Mouse (Mus musculus): ENCODE measurements around the gene Dnm3.

Dnm3 gene

GRCm38 (mm10) chr1:162108726-162109436 is 369.0 kb downstream of the Dnm3 start:
- no peak for DNase-seq (ENCODE audit: low spot score)

GRCm38 (mm10) chr1:162108181-162108671 is 369.6 kb downstream of the Dnm3 start:
- no peak for DNase-seq (ENCODE audit: low spot score)

DNA sequence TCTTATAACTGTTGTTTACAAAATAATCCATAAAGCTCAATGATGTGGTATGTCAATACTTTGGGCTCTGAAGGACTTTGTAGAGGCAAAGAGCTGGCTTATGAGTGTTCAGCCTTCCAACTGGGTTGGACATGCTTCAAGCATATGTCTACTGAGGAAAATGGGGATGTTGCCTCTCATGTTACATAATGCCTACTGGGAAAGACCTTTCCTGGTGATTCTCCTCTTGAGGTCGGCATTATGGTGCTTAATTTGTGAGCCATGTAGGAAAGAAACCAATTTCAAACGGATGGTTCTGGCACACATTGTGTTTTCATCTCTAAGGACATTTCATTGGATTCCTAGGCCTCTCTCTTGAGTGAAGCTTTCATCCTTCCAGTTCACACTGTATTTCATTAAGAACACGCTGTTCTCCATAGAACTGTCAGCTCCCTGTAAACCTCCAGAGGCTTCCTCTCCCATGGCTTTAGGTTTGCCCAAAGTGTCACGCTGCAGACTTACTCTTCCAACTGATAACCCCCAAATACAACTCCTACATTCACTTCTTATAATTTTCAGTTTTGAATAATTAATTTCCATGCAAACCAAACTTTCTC is 370.7 kb downstream of the Dnm3 start:
- DNase-seq (ENCODE audit: low spot score): no peak

DNA sequence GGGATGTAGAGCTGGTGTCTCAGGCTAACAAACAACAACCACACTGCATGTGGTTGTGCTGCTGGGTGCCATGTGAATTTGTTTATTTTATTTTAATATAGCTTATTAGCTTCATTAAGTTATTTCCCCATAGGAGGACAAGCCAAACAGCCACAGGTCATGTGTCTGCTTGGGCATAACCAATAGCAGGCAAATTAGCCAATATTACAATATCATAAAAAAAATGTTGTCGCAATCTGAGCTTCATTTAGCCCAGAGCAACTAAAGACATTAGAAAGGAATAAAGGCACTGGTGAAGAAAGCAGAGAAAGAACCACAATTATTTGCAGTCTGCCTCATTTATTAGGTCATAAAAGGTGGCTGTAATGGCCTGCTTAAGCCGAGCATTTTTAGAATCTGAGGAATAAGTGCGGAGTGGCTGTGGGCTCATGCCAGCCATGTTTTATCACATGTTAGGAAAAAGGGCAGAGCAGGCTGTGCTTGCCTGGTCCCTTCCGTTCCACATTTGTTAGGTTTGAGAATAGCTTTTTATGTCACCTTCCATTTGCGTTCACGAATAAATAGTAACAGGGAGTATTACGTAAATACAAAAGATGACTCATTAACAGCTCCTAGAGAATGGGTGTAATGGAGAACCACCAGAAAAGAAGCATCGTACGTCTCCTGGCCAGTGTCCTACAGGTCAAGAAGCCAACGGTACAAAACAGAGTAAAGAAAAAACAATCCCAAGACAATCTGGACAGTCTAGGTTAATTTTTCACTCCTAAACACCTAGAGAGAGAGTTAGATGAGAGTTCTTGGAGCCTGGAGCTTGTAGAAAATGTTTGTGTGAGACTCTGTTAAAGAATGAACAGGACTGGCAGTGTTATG is 376.6 kb downstream of the Dnm3 start:
- DNase-seq (ENCODE audit: low spot score): no peak

- DNase-seq (ENCODE audit: low spot score): no peak
Observed at GRCm38 (mm10) chr1:162100033-162100820, 377.6 kb downstream of the Dnm3 start.

DNA sequence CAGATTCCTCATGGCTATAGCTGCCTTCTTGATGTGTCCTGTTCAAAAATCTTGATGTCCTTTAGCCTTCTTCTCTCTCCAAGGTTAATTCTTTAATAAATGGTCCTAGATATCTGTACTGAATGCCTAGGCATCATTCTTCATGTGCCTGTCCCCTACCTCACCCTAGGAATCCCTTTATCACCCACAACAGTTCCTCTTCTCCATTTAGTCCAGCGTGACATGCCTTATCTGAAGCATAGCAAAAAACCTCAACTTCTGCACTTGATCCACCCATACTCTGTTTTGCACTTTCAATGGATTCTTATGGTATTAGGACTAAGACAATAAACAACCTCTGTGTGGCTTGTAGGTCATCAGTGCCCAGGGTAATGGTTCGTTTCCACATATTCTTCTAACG is 378.6 kb downstream of the Dnm3 start:
- no peak for DNase-seq (ENCODE audit: low spot score)

DNA sequence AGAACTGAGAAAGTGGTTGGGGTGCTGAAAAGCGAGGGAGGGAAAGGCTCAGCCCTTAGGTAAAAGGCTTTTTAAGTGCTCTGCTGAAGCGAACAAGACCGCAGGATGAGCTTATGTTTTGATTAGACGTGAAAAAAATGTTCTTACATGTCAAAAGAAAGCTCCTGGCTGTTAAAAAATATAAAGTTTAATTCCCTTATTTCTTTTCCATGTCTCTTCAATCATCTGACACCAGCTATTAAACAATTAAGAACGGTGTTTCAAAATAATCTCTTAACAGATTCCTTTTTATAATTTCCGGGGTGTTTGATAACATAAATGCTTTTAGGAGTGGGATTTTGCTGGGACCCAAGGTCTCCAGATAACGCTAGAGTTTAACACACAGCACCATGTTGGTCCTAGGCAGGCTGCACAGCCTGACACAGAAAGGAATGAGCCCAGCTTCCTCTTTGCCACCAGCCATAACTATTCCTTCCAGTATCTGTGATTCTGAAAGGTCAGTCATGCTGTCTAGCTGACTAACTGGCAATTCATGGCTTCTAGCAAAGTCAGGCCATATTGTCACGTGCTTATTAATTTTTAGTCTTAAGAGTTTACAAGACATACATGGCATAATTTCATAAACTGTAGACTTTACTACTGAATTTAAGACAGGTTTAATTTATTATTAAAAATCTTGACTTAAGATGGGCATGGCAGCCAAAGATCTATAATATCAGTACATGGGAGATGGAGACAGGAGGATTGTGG is 383.1 kb downstream of the Dnm3 start:
- DNase-seq (ENCODE audit: low spot score): no peak

- no peak for DNase-seq (ENCODE audit: low spot score)
Observed at GRCm38 (mm10) chr1:162093806-162094522, 383.9 kb downstream of the Dnm3 start.

GRCm38 (mm10) chr1:162092899-162093659 is 384.8 kb downstream of the Dnm3 start:
- DNase-seq (ENCODE audit: low spot score): no peak

DNA sequence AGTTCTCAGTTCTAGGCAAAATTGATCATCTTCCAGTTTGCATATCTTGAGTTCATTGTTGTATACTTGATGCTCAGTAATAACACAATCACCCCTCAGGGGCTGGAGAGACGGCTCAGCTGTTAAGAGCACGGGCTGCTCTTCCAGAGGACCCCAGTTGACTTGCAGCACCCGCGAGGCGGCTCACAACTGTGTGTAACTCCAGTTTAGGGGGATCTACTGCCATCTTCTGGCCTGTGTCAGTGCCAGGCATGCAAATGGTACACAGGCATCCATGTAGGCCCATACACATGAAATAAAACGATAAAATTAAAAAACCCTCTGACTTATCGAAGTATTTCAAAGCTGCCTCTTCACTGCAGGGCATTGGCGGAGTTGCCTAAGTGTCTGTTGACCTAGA is 385.4 kb downstream of the Dnm3 start:
- no peak for DNase-seq (ENCODE audit: low spot score)

- no peak for DNase-seq (ENCODE audit: low spot score)
Observed at GRCm38 (mm10) chr1:162083886-162084478, 393.9 kb downstream of the Dnm3 start.

DNA sequence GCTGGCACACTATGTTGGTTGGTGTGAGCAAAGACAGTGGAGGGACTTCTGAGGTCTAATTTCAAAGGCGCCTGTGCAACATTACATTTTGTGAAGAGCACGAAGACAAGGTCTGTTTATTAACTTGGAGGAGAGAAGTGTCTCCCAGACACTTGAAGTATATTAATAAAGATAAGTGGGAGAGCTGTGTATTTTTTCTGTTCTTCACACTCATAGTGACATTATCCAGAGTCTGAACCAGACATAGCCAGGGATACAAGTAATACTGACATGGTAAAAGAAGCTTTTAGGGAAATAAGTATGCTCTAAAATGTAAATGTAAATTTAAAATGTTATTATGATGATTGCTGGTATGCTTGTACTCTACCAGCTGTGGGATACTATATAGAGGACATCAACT is 394.5 kb downstream of the Dnm3 start:
- DNase-seq (ENCODE audit: low spot score): no peak

- no peak for DNase-seq (ENCODE audit: low spot score)
Observed at GRCm38 (mm10) chr1:162082711-162083110, 395.1 kb downstream of the Dnm3 start.

- DNase-seq (ENCODE audit: low spot score): no peak
Observed at GRCm38 (mm10) chr1:162081693-162082372, 396.0 kb downstream of the Dnm3 start.

- no peak for DNase-seq (ENCODE audit: low spot score)
Observed at GRCm38 (mm10) chr1:162079989-162080388, 397.8 kb downstream of the Dnm3 start.

DNA sequence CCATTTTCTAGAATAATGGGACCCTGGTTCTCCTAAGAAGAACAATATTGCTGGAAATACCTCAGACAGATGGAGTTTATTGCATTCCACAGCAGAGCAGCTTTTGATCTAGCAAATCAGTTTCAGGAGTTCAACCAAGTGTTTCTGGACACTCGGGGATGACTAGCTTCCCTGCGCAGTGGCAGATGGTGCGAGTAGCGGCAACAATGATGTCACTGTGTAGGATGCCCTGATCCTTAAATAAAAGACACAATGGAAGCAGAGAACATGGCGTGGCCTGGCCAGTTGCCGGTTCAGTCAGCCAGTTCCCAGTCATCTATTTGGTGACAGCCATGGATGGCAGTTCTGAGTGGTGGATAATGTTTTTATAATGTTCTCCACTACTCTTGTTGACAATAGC is 400.4 kb downstream of the Dnm3 start:
- no peak for DNase-seq (ENCODE audit: low spot score)

DNA sequence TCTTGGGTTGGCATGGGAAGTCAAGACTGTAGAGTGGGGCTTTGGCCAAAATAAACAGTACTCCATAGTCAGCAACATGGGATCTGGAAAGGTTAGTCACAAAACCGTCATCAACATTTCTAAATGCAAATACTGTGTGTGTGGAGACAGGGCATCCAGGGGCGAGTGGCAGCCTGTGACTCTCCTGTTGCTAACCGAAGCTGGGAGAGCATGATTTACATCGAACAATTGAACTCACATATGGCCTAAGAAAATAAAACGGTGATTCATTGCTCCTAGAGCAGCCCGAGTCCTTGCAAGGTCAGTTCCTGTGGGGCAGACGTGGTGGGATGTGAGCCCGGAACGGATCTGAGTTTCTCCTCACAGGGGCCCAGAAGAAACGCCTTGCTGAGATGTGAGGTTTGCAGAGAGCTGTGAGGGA is 401.2 kb downstream of the Dnm3 start:
- no peak for DNase-seq (ENCODE audit: low spot score)

DNA sequence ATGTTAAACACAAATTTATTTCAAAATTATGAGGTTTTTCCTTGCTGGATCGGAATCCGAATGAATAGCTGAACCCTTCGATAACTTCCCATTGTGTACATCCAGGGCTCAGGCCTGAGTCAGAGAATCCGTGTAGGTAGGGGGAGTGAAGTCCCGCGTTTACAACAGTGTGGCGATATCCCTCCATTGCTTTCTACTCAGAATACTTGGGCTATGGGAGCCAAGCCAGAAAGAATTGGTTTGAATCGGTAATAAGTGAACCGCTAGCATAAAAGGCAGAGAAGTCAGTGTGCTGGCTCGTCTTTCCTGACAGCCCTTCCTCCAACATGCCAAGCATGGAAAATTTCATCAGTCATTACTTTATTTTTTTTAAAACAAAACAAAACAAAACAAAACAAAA is 402.0 kb downstream of the Dnm3 start:
- DNase-seq (ENCODE audit: low spot score): no peak

- no peak for DNase-seq (ENCODE audit: low spot score)
Observed at GRCm38 (mm10) chr1:162075416-162075815, 402.4 kb downstream of the Dnm3 start.

All from layer of hippocampus, adult 9-10 months (tissue).